Mouse (Mus musculus): ENCODE results near the gene Gm20388.

DNA sequence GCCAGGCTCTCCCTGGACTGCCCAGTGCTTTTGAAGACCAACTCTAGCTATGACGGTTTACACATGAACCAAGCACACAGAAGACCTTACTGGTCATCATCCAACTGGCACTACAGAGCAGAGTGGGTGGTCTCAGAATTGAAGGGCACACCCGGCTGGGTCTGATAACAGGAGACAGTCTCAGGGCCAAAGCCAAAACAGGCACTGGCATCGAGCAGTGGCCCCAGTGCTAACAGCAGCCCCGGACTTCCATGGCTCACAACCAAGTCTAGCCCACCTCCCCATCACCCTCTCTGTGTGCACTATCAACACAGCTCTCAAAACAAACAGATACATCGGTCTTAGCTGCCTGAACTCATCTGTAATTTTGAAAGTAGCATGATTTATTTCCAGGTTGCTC, 1995.2 kb downstream of the Gm20388 start:
- TF ChIP-seq POLR2A (IDR thresholded peaks at IDR 0.05; ENCODE audit: insufficient read depth, low read length) (no peak), CTCF (IDR thresholded peaks at IDR 0.05; ENCODE audit: low read depth, low read length) (no peak)

Data from ES-Bruce4 (cell line).